Mouse (Mus musculus) MN1 (cell line): ENCODE results near the gene Tnnt2.

Experiments used
- DNase-seq: peaks from one replicate; pipeline ENCODE4 v3.0.0-alpha.2; 2016; ENCODE audit warnings: low spot score

The Tnnt2 gene

GRCm38 (mm10) chr1:135835716-135836483 lies at the start of gene Tnnt2:
Gene Tnnt2 (plus strand): TSS chr1:135836354.
- peak; percentile 67 for DNase-seq

GRCm38 (mm10) chr1:135787799-135788198 lies 48.4 kb upstream of the Tnnt2 start:
- DNase-seq = peak; percentile 82

- DNase-seq = peak; percentile 51
Observed at GRCm38 (mm10) chr1:135788708-135789107, 47.4 kb upstream of the Tnnt2 start.

- peak; percentile 70 for DNase-seq
Observed at GRCm38 (mm10) chr1:135789815-135790214, 46.3 kb upstream of the Tnnt2 start.

GRCm38 (mm10) chr1:135792143-135792939 lies 43.8 kb upstream of the Tnnt2 start:
- DNase-seq = no peak

- peak; percentile 40 for DNase-seq
Observed at GRCm38 (mm10) chr1:135793370-135794215, 42.6 kb upstream of the Tnnt2 start.

GRCm38 (mm10) chr1:135794216-135795134 lies 41.7 kb upstream of the Tnnt2 start:
- DNase-seq = peak; percentile 64

GRCm38 (mm10) chr1:135798492-135798891 lies 37.7 kb upstream of the Tnnt2 start:
- DNase-seq = no peak

- no peak for DNase-seq
Observed at GRCm38 (mm10) chr1:135799109-135799627, 37.0 kb upstream of the Tnnt2 start.

- DNase-seq = no peak
Observed at GRCm38 (mm10) chr1:135800192-135800950, 35.8 kb upstream of the Tnnt2 start.

- no peak for DNase-seq
Observed at GRCm38 (mm10) chr1:135807546-135807945, 28.6 kb upstream of the Tnnt2 start.

GRCm38 (mm10) chr1:135810180-135810579 lies 26.0 kb upstream of the Tnnt2 start:
- no peak for DNase-seq

GRCm38 (mm10) chr1:135811016-135811646 lies 25.0 kb upstream of the Tnnt2 start:
- peak; percentile 74 for DNase-seq

GRCm38 (mm10) chr1:135812205-135812604 lies 23.9 kb upstream of the Tnnt2 start:
- DNase-seq = no peak

GRCm38 (mm10) chr1:135812618-135813017 lies 23.5 kb upstream of the Tnnt2 start:
- no peak for DNase-seq

GRCm38 (mm10) chr1:135813071-135813470 lies 23.1 kb upstream of the Tnnt2 start:
- no peak for DNase-seq

- no peak for DNase-seq
Observed at GRCm38 (mm10) chr1:135813687-135814395, 22.3 kb upstream of the Tnnt2 start.

- DNase-seq = no peak
Observed at GRCm38 (mm10) chr1:135814531-135814930, 21.6 kb upstream of the Tnnt2 start.

- no peak for DNase-seq
Observed at GRCm38 (mm10) chr1:135817595-135817994, 18.6 kb upstream of the Tnnt2 start.
